Mouse (Mus musculus): ENCODE results near the gene Kbtbd12.

DNA sequence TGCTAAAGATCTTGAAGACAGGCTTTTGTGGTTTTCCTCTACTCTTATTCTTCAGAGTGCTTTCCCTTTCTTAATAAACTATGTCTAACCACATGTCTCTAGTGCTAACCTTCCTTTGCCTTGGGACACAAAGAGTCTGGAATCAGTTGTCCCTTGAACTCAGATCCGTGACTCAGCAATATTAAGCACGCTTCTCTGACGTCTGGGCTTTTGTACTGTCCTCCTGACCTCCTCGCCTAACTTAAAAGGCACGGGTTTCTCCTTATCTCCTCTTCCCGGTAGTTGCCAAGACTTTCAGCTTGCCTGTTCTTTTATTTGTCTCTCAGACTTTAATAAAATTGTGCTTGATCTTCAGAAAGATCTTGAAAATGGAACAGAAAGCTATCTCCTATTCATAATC lies 6.5 kb downstream of the Kbtbd12 start:
- TF ChIP-seq POLR2A (IDR thresholded peaks at IDR 0.05; ENCODE audit: extremely low read depth, insufficient read depth, low read length) (no peak), CTCF (IDR thresholded peaks at IDR 0.05; ENCODE audit: extremely low read depth, insufficient read depth, low read length) (no peak)

All from cortical plate, adult 2 months (tissue).